Mouse (Mus musculus) hematopoietic multipotent progenitor cell, adult 10-12 weeks (in vitro differentiated cells): Measurements from ENCODE around the gene Tle2. TPM values are rescaled to one million over a fixed set of nuclear protein-coding genes. Genes with fewer than 3 reads are reported as not detected.

ENCODE experiments used
- polyA plus RNA-seq: library from polyadenylated mRNA; stranded (reverse); fragments of >175 nt; gene quantifications from 2 replicates; pipeline ENCODE4 v1.2.3, GENCODE M21; 2012; ENCODE audit warnings: low replicate concordance

The Tle2 gene
- polyA plus RNA-seq: 8.9 and 15.5 TPM in 2 replicates

DNA sequence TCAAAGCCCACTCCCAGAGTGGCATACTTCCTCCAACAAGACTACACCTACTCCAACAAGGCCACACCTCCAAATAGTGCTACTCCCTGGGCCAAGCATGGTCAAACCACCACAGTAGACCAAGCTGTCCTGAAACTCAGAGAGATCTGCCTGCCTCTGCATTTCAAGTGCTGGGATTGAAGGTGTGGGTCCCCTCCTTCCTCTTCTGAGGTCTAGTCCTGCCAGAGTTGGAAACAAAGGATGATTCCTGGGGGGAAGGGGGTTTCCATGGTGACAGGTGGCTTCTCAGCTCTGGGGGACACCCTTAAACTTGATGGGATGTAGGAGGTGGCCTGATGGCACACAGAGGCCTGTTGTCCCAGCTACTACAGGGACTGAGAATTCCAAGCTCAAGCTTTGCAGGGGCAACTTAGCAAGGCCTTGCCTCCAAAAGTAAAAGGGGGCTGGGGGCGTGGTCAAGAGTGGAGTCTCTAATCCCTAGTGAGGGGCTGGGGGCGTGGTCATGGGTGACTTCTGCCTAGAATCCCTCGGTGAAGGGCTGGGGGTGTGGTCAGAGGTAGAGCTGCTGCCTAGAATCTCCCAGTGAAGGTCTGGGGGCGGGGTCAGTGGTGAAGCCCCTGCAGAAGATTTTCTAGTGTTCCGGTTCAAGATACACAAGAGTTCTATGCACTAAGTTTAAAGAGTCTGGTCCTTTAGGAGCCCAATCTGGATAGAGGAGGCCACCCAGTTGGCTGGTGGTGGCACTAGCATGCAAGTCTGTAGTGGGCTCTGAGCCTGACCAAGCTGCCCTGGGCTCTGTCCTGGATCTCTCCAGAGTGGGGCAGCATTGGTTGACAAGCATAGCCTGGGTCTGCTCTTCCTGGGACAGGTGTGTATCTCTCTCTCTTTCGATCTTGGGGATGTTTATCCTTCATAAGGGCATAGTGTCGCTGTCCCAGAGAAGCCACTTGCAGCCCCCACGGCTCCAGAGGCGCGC, at the start of gene Tle2:
Tle2 (plus strand) TSS at position 481 of the 976 bp plus-strand sequence.

DNA sequence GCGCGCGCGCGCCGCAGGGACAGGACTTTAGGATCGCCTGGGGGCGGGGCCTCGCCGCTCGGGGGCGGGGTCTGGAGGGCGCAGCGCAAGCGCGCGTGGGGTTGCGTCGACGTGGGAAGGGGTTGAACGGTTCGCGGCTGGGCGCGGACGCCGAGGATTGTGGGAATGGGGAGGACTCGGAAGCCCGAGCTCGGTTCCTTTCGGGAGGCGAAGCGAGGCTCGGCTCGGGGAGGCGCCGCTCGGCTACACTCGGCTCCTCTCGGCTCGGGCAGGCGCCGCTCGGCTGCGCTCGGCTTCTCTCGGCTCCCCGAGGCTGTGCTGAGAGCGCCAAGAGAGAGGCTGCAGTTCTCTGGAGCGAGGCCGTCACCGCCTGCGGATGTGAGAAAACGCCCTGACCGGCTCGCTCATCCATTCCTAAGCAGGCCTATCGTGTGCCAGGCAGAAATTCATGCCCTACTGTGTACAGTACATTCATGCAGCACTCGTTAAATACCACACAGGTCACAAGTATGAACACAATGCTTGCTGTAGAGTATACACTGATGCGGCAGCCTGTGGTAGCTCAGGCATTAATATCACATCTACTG, 29.1 kb upstream of the Tle2 start, which contains the start of gene Gna11:
Gna11 (minus strand) TSS at position 30 of the 587 bp plus-strand sequence.

DNA sequence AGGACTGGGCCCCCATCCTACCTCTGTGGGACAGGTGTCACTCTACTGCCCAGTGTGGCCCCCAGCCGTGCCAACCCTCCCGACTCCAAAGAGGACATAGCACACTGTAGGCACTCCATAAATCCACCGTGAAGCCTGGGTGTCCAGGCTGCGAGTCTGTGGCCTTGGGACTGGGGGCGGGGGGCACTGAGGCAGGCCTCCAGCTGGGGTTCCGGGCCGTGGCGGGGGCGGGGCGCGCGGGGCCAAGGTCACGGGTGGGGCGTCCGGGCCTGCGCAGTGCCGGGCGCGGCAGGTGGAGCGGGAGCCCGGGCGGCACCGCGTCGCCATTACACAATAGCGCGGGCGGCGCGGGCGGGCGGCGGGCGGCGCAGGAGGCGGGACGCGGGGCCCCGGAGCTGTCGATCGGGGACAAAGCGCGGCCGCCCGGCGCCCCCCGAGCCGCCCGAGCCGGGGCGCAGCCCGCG, 15.2 kb upstream of the Tle2 start, which contains the start of gene Aes:
Aes (plus strand) TSS at position 326 of the 464 bp plus-strand sequence.

DNA sequence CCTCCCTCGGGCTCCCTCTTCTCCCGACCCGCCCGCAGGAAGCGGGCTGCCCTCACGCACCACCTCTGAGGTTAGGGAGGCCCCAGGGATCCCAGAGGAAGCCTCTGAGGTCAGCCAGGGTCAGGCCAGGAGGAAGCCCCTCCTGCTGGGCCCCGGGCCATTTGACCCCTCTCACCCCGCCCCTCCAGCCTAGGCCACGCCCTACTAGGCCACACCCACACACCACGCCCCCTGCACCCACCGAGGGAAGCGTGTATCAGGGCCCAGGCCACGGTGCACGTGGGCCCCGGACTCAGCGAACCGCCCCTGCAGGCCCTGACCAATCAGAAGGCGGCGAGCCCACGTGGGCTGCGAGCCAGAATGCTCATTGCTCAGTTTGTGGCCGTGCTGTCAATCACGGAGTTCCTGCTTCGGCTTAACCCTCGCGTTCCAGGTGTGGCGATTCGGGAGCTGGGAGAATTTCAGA, 26.4 kb downstream of the Tle2 start, which contains the start of gene Tle6:
Tle6 (minus strand) TSS at position 336 of the 466 bp plus-strand sequence.

DNA sequence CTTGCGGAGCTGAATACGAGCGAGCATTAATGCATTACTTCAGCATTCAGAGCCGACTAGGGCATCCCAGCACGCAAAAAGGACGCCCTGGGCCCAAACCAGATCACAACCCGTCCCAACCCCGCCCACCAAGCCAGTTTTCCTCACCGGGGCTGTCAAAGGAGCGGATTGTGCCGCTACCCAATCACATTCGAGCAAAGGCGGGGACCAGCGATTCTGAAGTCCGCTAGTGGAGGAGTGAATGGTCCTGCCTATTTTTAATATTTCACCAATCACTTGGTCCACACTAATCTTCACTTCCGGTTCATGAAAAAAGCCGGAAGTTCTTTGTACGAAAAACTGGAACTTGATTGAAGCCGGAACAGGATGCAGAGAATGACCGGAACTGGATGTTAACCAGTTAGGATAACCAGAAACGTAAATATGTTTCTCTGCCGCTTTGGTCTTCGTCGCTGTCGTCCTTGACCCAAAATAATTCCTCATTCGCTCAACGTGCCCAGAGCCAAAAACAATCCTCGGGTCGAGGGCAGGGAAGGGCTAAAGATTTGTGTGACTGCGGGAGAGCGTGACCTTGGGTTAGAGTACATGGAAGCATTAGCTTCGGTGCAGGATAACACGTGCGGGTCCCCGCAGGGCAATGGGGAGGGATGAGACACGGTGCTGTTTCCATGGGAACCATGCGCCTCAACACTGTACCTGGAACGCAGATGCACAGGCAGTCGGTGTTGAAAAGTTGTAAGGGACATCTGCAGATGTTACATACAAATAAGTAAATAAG, 31.8 kb downstream of the Tle2 start, which contains the start of gene BC025920:
BC025920 (plus strand) TSS at position 297 of the 778 bp plus-strand sequence.

DNA sequence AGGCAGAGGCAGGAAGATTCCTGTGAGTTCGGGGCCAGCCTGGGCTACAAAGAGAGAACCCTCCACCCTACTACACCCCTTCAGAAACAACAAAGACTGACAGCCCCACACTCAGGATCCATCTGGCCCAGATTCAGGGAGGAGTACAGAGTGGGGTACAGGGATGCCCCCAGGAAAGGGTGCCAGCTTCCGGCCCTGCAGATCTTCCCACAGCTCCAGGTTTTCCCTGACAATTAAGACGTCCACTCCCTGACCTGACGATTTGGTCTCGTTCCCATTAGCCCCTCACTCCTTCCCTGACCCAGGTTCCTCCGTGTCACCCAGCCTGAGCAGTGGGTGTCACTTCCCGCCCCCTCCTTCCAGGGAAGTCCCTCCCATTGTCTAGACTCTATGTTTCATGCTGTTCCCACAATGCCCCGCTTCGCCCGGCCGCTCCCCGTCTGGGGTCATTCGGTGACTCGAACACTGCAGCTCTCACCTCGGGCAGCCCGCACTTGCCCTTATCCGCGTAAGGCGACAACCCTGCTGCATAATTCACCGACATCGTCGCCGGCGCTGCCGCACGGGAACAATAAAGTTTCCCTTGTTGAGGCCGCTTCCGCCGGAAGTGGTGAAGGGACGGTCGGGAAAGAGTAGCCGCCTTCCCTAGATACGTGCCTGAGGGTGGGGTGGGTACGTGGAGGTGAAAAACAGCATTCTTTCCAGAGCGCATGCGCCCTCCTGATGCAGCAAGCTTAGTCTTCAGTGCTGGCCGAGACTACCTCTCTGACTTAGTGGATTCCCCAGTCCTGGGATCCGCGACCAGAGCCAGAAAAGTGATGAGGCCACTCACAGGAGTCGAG, 52.9 kb downstream of the Tle2 start, which contains the start of gene Sirt6:
Sirt6 (minus strand) TSS at position 804 of the 842 bp plus-strand sequence.

DNA sequence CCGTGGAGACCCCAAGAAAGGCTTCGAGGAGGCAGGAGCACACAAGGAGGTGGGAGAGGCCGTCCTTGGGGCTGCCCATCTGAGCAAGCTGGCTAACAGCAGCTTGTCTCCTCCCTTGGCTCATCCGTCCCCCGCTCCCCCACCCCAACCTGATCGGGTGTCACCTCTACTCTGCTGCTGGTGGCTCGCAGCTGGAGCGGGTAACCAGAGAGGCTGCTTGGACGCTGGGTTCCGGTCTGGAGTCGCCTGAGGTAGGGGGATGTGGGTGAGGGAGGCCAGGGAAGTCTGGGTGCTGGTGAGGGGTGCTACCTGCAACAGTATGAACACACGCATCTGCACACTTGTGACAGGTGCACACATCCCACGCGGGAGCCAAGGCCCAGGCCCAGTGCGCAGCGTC, 54.0 kb downstream of the Tle2 start, which contains the start of gene Ankrd24:
Ankrd24 (plus strand) TSS at position 151 of the 400 bp plus-strand sequence.

Other genes starting within 250 kb of the Tle2 start
- 29.6 and 30.6 TPM in 2 replicates for gene Tbxa2r, start 245.8 kb upstream of the Tle2 start, polyA plus RNA-seq
- gene Gipc3, start 231.3 kb upstream of the Tle2 start, polyA plus RNA-seq: 3.1 and 6.9 TPM in 2 replicates
- gene Hmg20b, start 224.1 kb upstream of the Tle2 start, polyA plus RNA-seq: 184 and 481 TPM in 2 replicates
- gene Mfsd12, start 217.1 kb upstream of the Tle2 start, polyA plus RNA-seq: 20.8 and 31.1 TPM in 2 replicates
- 11.6 and 18.6 TPM in 2 replicates for gene 4930404N11Rik, start 208.7 kb upstream of the Tle2 start, polyA plus RNA-seq
- gene Fzr1, start 196.0 kb upstream of the Tle2 start, polyA plus RNA-seq: 48.1 and 72.7 TPM in 2 replicates
- 76.4 and 107 TPM in 2 replicates for gene Dohh, start 190.1 kb upstream of the Tle2 start, polyA plus RNA-seq
- 1.2 and 4.2 TPM in 2 replicates for gene Gm48551, start 190.1 kb upstream of the Tle2 start, polyA plus RNA-seq
- gene Gm48552, start 185.6 kb upstream of the Tle2 start, polyA plus RNA-seq: 8.9 and 18.4 TPM in 2 replicates
- gene Smim24, start 181.5 kb upstream of the Tle2 start, polyA plus RNA-seq: 3.0 and 3.7 TPM in 2 replicates
- 136 and 414 TPM in 2 replicates for gene Nfic, start 118.9 kb upstream of the Tle2 start, polyA plus RNA-seq
- gene Celf5, start 91.9 kb upstream of the Tle2 start, polyA plus RNA-seq: 0.16 and 0.55 TPM in 2 replicates
- 160 and 386 TPM in 2 replicates for gene Ncln, start 78.2 kb upstream of the Tle2 start, polyA plus RNA-seq
- gene S1pr4, start 74.4 kb upstream of the Tle2 start, polyA plus RNA-seq: 82.3 and 109 TPM in 2 replicates
- 14.8 and 33.6 TPM in 2 replicates for gene Gna15, start 50.3 kb upstream of the Tle2 start, polyA plus RNA-seq
- gene Gna11, start 29.4 kb upstream of the Tle2 start, polyA plus RNA-seq: 23.0 and 28.3 TPM in 2 replicates
- gene Aes, start 15.1 kb upstream of the Tle2 start, polyA plus RNA-seq: 1,473 and 2,763 TPM in 2 replicates
- 1.2 and 2.5 TPM in 2 replicates for gene Tle6, start 26.5 kb downstream of the Tle2 start, polyA plus RNA-seq
- gene BC025920, start 31.7 kb downstream of the Tle2 start, polyA plus RNA-seq: 0.20 and 0.92 TPM in 2 replicates
- 67.6 and 143 TPM in 2 replicates for gene Sirt6, start 53.2 kb downstream of the Tle2 start, polyA plus RNA-seq
- 3.8 and 6.2 TPM in 2 replicates for gene Ankrd24, start 54.0 kb downstream of the Tle2 start, polyA plus RNA-seq
- gene Gm10778, start 74.5 kb downstream of the Tle2 start, polyA plus RNA-seq: 0.52 TPM in 1 of 2 replicates, not detected in the other
- 0.09 and 0.93 TPM in 2 replicates for gene Zfp433, start 130.3 kb downstream of the Tle2 start, polyA plus RNA-seq
- 0.15 and 0.48 TPM in 2 replicates for gene Gm3055, start 196.6 kb downstream of the Tle2 start, polyA plus RNA-seq
- 0.07 TPM in 1 of 2 replicates, not detected in the other for gene Gm4767, start 237.6 kb downstream of the Tle2 start, polyA plus RNA-seq